In genomic region chr17:12915881-12916583, GRCm38 (mm10) we compare ENCODE assay signal across 8 mouse cellular contexts. TPM values are rescaled to one million over a fixed set of nuclear protein-coding genes. Genes with fewer than 3 reads are reported as not detected.
A peak's percentile ranks its signal among the peaks of the same experiment; 100 is the strongest.
DNase-seq lines count a peak whose midpoint lies in the region; ATAC-seq lines count a peak whose summit lies in the region.

TSS of gene Mrpl18 (minus strand) at chr17:12916345.

- peak; percentile 94 for ATAC-seq in inflammation-experienced regulatory T-cells, adult 6 months
- ATAC-seq in megakaryocyte-erythroid progenitor cell, adult 5-6 weeks (replicated peaks; ENCODE audit: low FRiP score, low TSS enrichment, poor library complexity, severe bottlenecking): peak; percentile 96

- intact Hi-C loops in gastrocnemius, postnatal 14 days (cut with DNase I; ENCODE audit: low total_unique reads): loop anchor here (10.0 kb wide), 1 partner anchor 69 kb away; no protein-coding TSS in a partner anchor
- intact Hi-C loops in left cerebral cortex, postnatal 10 days (cut with DNase I): loop anchor here (5.0 kb wide), 1 partner anchor 46 kb away; the partner anchor contains the start of gene Acat2

- DNase-seq in adrenal gland, adult (ENCODE audit: inconsistent age in 2 of 2, low spot score in 1 of 2): peak; percentile 99 to 100
- DNase-seq in embryo, embryonic 10.5 days (ENCODE audit: low spot score): peak; percentile 100
- DNase-seq in gastrocnemius, postnatal 14 days: peak; percentile 99
- peak; percentile 100 for DNase-seq in left cerebral cortex, postnatal 10 days (ENCODE audit: extremely low spot score in 1 of 2, low spot score in 2 of 2)
- DNase-seq in right cerebral cortex, postnatal 25 days: peak; percentile 99
- DNase-seq in urinary bladder, postnatal 4 days (ENCODE audit: low spot score in 2 of 2): peak; percentile 98

RNA-seq across cellular contexts. Expression of gene Mrpl18, which starts in this region (rescaled TPM):
- 10 to 100 TPM; 86.2 to 87.2 TPM for total RNA-seq in gastrocnemius, postnatal 14 days (2021)
- 100 to 1,000 TPM; 192 to 313 (median 193) TPM for polyA plus RNA-seq in inflammation-experienced regulatory T-cells, adult 6 months (2017; shearing (Covaris generic))
- total RNA-seq in left cerebral cortex, postnatal 10 days (2021): 10 to 100 TPM; 48.1 to 54.4 TPM
- total RNA-seq in megakaryocyte-erythroid progenitor cell, adult 5-6 weeks (2014; fragmentation: Nextera tagmentation): 165 and 221 TPM in 2 replicates
- total RNA-seq in megakaryocyte-erythroid progenitor cell, adult 5-6 weeks (2017): 214 and 219 TPM in 2 replicates

Comparison
In these comparisons a context has a peak if more than half of its experiments do, and no peak if none do; other contexts are left out.
1. Peak in every context shown above with its lines: DNase-seq and ATAC-seq.